Mouse (Mus musculus) spleen, adult 12 weeks (tissue): ENCODE results near the gene Srsf1.

ENCODE experiments used
- DNase-seq: peaks from one replicate; pipeline ENCODE4 v3.0.0; 2022; ENCODE audit warnings: low spot score

The Srsf1 gene

GRCm38 (mm10) chr11:88071113-88071512 lies 23.9 kb downstream of the Srsf1 start:
- no peak for DNase-seq

DNA sequence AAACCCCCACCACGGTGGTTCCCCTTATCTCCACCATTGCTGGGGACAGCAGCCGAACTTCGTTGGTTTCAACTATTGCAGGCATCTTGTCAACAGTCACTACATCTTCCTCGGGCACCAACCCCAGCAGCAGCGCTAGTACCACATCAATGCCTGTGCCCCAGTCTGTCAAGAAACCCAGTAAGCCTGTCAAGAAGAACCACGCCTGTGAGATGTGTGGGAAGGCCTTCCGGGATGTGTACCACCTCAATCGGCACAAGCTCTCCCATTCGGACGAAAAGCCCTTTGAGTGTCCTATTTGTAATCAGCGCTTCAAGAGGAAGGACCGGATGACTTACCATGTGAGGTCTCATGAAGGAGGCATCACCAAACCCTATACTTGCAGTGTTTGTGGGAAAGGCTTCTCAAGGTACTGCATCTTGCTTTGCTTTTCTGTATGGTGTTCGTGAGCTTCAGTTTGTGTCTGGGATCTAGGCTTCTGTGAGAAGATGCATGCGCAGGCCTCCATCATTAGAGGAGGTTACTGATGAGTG lies 26.2 kb downstream of the Srsf1 start:
- DNase-seq = no peak

GRCm38 (mm10) chr11:88075701-88076100 lies 28.5 kb downstream of the Srsf1 start:
- DNase-seq = no peak

GRCm38 (mm10) chr11:88076394-88076793 lies 29.2 kb downstream of the Srsf1 start:
- no peak for DNase-seq

- DNase-seq = no peak
These were observed 36.5 kb downstream of the Srsf1 start for GRCm38 (mm10) chr11:88083699-88084098.

DNA sequence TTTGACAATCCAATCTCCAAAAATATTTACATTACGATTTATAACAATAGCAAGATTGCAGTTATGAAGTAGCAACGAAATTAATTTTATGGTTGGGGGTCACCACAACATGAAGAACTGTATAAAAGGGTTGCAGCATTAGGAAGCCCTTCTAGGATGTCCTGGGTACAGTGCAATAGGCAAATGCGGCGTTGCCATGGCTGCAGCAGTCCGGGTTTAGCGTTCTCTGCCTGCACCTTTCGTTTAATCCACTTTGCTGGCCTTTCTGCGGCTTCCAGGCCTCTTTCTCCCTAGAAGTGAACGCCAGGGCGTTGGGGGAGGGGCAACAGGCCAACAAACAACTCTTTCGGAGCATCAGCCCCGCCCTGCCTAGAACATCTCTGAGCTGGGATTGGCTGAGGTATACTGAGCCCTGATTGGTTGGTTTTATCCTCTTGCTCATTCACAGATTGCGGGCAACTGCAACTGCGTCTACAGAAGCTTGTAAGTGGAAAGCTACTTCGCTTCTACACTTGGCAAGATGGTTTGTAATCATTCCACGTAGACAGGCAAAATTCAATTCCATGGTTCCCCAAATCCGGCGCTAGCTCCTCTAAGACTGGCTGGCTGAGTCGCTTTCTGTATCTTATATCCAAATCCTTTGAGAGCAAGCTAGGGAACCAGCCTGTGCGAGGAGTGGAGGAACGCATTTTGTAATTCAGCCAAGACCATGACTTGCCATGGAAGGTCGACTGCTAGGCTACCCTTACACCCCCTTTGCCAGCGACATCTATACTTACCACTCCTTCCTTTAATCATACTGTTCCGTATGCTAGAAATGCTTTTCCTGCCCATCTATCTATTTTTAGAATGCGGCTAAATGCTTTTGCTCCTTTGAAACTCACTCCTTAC lies 39.8 kb downstream of the Srsf1 start:
- DNase-seq = peak; percentile 40

GRCm38 (mm10) chr11:88089150-88089549 lies 42.0 kb downstream of the Srsf1 start:
- DNase-seq = no peak

DNA sequence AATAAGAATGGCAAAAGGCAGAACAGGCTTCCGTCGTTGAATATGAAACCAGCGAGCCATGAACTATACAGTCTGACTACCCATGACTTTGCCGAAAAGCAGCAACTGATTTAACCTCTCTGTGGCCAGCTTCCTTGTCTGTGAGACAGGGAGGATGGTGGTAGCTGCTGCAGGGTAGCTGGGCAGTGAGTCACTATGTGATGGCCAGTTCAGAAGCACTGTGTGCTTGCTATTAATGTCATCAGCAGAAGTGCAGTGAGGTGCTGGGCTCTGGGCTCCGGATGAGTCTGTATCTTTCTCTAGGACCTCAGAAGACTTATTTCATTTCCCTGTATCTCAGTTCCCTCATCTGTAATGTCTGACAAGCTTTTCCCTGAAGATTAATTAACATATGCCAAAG lies 43.1 kb downstream of the Srsf1 start:
- no peak for DNase-seq

GRCm38 (mm10) chr11:88091949-88092348 lies 44.8 kb downstream of the Srsf1 start:
- DNase-seq = no peak

DNA sequence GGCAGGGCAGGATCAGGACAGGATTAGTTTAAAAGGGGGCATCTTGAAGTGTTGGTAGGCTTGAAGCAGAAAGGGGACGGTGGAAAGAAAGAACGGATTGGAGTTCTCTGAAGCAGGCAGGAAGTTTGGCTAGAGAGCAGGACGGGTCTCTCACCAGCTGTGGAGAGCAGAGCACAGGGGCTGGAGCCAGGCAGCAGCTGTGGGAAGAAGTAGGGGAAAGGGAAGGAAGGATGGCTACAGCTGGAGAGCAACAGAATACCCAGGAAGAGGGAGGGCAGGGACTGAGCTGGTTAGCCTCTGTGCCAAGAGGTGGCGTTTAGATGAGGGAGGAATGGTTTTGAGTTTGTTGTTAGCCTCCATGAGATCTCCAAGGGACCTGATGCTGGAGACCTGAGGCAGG lies 50.0 kb downstream of the Srsf1 start:
- DNase-seq = no peak

- DNase-seq = no peak
These were observed 51.0 kb downstream of the Srsf1 start, which contains the start of gene Cuedc1 for GRCm38 (mm10) chr11:88098021-88098729. Cuedc1 (plus strand) TSS chr11:88098058.

DNA sequence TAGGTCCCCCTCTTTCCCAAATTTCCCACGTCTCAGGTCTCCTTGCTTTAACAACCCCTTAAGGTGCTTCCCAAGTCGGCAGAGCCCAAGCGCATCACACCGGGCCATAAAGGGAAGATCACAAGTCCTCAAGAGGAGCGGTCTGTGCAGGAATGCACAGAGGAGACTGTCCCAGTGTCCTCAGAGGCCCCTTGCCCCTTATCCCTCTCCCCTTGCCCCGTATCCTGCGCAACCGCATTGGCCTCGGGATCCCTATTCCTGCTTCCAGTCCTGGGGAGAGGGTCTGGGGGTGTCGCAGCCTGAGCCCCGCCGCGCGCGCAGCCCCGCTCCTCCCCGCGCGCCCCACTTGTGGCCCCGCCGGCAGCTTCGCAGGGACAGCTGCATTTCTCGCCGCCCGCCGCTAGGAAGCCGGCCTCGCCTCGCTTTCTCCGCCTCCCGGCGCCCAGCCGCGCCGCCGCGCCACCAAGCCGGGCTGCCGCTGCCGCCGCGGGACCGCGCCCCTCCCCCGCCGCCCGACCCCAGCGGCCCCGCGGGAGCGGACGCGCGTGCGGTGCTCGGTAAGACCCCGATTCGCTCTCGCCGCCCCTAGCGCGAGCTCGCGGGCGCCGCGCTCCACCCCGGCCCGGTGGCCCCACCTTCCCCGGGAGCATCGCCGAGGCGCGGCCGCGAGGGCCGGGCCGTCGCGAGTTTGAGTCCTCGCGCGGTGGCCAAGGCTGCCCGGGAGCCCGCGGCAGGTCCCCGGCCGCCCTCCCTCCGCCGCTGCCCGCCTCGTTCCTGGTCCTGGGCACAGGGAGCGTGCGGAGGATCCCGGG lies 51.8 kb downstream of the Srsf1 start:
- DNase-seq = peak; percentile 35

DNA sequence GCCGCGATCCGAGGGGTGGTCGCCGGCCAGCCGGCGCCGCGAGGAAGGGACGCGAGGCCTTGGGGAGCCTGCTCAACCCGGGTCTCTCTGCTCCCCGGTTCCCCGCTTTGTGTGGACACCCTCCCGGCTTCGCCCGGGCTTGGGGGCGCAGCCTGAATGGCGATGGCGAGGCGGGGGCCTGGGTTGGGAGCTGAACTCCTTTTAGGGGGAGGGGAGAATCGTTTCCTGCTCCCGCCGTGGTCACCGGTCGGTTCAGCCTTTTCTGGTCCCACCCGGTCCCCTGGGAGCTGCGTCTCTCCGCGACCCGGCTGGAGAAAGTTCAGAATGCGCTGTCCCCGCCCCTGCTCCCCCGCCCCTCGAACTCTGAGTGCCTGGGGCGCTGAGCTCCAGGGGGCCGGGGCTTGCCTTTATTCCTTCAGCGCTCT lies 52.4 kb downstream of the Srsf1 start:
- DNase-seq = no peak

DNA sequence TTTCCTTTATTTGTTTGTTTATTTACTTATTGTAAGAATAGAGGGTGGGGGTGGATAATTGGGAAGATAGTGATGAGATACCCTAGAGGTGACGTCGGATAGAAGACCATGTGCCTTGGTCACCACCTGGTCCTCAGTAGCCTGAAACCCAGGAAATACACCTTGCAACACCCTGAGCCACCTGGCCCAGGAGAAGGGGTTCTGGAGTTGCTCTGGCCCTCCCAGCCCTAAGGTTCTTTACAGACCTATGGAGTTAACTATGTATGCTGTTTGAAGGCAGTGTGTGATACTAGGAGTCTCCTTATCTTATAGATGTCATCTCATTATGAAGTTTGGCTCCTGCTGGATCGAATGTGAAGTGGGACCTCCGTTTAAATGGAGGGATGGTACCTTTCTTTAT lies 53.0 kb downstream of the Srsf1 start:
- DNase-seq = no peak
